Mouse (Mus musculus) lung, adult 2 months (tissue): Measurements from ENCODE around the gene Ccdc157. TPM values are rescaled to one million over a fixed set of nuclear protein-coding genes. Genes with fewer than 3 reads are reported as not detected.
"Not testable (repeated sequence)": the region's sequence is repeated elsewhere in the genome, so short reads cannot be mapped to it uniquely, and the experiment has no call there.

Source experiments
- DNase-seq: peaks from one replicate; pipeline ENCODE4 v3.0.0; 2022
- H3K4me1 ChIP-seq: fragments of 200-500 bp; 2 replicates; pipeline ENCODE4 v1.6.1; 2011; ENCODE audit warnings: low read length; ENCODE audit not compliant: control insufficient read depth, insufficient read depth
- H3K4me3 ChIP-seq: fragments of 200-500 bp; replicated peaks from 2 replicates; pipeline ENCODE3; 2011; ENCODE audit warnings: low read depth, mild to moderate bottlenecking, control low read depth, low read length; ENCODE audit errors: extremely low read depth
- CTCF ChIP-seq: fragments of 200-500 bp; IDR thresholded peaks from 2 replicates; pipeline ENCODE4 v1.5.1; 2011; ENCODE audit warnings: mild to moderate bottlenecking, low read length, control low read depth; ENCODE audit not compliant: insufficient read depth
- POLR2A ChIP-seq: fragments of 200-500 bp; IDR thresholded peaks from 2 replicates; pipeline ENCODE4 v1.6.1; 2011; ENCODE audit warnings: low read depth, mild to moderate bottlenecking, control low read depth, low read length, borderline replicate concordance; ENCODE audit errors: extremely low read depth
- WGBS: fragments of 180-500 bp; shearing (Covaris S2); methylation state at CpG from one replicate; pipeline ENCODE4 v1.1.7; 2018; 5-methylcytosine and 5-hydroxymethylcytosine counted together
- polyA plus RNA-seq: library from polyadenylated mRNA; depleted of rRNA; stranded (reverse); fragments of >200 nt; gene quantifications from 2 replicates; pipeline ENCODE4 v1.2.3, GENCODE M21; 2012

The Ccdc157 gene
- polyA plus RNA-seq, 1 experiment, result 19.8 TPM

DNA sequence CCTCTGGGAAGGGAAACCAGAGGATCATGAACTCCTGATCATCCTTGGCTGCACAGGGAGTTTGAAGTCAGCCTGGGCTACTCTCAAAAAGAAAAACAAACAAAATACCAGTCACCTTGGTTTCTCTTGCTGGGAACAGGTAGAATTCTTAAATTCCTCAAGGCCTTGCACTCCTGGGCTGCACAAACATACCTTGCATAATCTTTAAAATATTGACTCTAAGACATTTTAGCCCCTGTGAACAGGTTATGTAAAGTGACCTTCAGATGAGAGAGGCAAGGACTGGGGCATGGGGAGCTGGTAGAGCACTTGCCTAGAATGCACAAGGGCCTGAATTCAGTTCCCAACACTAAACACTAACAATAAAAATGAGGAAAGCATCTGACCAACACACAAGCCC, 18.6 kb downstream of the Ccdc157 start:
- peaks cover 8% of the 10 kb centered on the region; the same call in 1 of the 2 replicates for H3K4me1 ChIP-seq
- H3K4me3 ChIP-seq, result no peak overlapping the region
- TF ChIP-seq POLR2A, result no peak
- TF ChIP-seq CTCF, result no peak
- no peak for DNase-seq

DNA sequence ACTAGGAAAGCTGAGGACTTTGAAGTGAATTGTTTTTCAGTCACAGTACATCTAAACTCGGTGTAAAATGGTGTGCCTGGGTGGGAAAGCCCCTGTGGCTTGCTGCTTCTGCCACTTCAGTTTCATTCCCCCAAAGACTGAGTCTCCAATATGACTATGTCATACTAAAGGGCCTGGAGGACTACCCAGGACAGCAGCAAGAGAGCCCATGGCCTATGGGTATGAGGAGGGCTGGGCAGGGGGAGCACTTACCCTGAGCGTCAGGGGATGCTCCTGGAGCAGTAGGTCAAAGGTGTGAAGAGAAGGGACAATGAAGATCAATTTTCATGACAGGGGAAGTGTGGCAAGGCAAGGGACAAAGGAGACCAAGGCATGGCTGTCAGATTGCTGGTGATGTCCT, 21.1 kb downstream of the Ccdc157 start:
- WGBS, result 70% methylated on average over 2 of the region's 2 CpGs
- Histone ChIP-seq H3K4me1 (peaks cover 15% of the 10 kb centered on the region), H3K4me3 (no peak overlapping the region)
- TF ChIP-seq POLR2A (no peak), CTCF (no peak)
- DNase-seq, result no peak

DNA sequence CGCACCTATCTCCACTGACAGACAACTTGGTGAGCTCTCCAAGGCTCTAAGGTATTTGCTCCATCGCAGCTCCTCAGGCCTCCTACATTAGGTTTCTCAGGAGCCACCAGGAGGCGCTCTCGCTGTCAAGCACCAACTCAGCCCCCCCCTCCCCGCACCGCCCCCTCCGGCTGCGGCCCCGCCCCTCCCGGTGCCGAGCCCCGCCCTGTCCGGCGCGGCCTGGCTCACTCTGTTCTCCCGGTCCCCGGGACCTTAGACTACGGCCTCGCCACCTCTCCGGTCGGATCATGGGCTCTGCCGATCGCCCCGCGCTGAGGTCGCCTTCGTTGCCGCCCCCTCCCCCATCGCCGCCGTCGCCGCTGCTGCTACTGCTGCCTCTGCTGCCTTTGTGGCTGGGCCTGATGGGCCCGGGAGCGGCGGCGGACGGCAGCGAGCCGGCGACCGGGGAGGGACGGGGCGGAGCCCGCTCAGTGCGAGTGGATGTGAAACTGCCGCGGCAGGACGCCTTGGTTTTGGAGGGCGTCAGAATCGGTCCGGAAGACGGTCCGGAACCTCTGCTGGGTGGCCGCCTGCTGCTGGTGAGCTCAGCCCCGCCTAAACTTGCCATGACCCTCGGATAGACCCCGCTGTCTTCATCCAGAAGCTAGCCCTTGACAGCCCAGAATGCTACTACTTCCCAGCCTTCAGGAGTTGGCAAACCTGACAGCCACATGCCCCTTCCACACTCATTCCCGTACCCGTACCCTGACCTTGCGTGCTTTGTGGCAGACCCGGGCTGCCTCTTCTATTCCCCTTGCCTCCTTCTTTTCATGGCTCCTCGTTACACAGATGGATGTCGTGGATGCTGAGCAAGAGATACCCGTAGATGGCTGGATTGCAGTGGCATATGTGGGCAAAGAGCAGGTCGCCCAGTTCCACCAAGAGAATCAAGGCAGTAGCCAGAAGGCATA, 24.8 kb downstream of the Ccdc157 start, which contains the start of gene Rnf215:
Rnf215 (plus strand) TSS at position 217 of the 950 bp plus-strand sequence.
- DNase-seq, result peak; percentile 90
- Histone ChIP-seq H3K4me1 (peaks cover 14% of the 10 kb centered on the region), H3K4me3 (peak within 1 kb of the TSS; percentile 80)
- WGBS, result 2% methylated on average over 65 of the region's 66 CpGs
- TF ChIP-seq POLR2A (peak; percentile 84; the same call in 1 of the 2 replicates), CTCF (peak; percentile 69)

DNA sequence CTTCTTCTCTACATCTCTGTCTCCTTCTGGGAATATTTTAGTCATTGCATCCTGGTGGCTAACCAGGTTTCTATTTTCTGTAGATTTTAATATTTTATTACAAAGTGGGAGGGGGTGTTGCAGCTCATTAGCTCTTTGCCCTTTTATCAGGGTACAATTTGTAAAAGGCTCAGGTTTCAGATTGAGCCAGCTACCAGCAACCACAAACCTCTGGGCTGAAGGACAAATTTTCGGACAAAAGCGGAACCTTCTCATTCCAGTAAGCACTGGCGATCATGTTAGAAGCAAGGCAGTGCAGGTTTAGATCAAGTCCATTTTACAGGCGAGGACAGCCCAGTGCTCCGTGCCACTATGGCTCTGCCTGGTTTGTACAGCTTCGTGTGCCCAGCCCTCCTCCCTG, 25.7 kb downstream of the Ccdc157 start:
- WGBS, result 52% methylated on average over 6 of the region's 6 CpGs
- H3K4me3 ChIP-seq, result no peak overlapping the region

DNA sequence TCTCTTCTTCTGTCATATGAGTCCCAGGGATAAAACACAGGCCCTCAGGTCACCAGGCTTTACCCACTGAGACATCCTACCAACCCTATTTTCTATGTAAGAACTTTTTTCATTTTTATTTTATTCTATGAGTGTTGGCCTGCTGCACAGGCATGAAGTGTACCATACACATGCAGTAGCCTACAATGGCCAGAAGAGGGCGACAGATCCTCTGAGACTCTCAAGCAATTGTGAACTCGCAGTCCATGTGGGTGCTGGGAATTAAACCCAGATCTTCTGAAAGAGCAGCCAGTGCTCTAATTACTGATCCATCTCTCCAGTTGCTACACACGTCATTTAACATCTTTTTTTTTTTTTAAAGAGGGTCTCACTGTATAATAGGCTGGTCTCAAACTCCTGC, 26.6 kb downstream of the Ccdc157 start:
- Histone ChIP-seq H3K4me3 (no peak overlapping the region), H3K4me1 (peaks cover 14% of the 10 kb centered on the region)
- no peak for DNase-seq
- TF ChIP-seq POLR2A, result no peak
- TF ChIP-seq CTCF, result peak; percentile 56
- WGBS, result 67% methylated on average over 3 of the region's 3 CpGs

More for the DNA sequence above, 25.7 kb downstream of the Ccdc157 start:
- no peak for DNase-seq
- peaks cover 14% of the 10 kb centered on the region for H3K4me1 ChIP-seq
- TF ChIP-seq CTCF (no peak), POLR2A (no peak)

DNA sequence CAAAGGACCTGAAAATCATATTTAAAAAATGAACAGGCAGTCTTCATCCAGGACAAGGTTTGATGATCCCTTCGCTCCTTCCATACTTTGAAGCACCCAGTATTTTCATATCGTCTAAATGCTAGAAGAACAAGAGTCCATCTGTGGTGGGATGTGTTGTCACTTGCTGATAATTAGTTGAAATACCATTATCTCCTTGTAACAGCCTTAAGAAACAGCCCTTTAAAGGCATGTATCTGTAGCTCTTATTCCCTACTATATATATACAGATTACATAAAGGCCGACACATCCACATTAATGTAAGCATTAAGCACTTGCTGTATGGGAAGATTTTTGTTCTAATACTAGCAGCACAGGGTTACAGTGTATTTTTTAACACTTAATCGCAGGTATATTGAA, 31.6 kb downstream of the Ccdc157 start:
- H3K4me3 ChIP-seq, H3K4me1 ChIP-seq, DNase-seq: not testable (repeated sequence)
- 93% methylated on average over 4 of the region's 4 CpGs for WGBS

DNA sequence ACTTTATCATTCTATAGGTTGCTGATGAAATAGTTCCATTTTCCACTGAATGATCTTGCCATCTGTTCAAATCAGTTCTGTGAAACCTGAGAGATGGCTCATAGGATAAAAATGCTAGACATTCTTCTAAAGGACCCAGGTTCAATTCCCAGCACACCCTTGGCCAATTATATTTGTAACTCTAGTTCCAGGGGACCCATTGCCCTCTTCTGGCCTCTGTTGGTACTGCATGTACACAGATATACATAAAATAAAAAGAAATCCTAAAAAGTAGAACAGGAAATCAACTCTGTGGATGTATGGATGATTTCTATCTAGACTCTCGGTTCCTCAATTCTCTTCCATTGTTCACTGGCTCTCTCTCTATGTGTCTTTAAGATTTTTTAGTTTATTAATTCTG, 33.0 kb downstream of the Ccdc157 start:
- peaks cover 5% of the 10 kb centered on the region; the same call in 1 of the 2 replicates for H3K4me1 ChIP-seq
- no peak for DNase-seq
- H3K4me3 ChIP-seq, result no peak overlapping the region
- 77% methylated on average over 1 of the region's 1 CpGs for WGBS
- no peak for TF ChIP-seq POLR2A
- TF ChIP-seq CTCF, result no peak

DNA sequence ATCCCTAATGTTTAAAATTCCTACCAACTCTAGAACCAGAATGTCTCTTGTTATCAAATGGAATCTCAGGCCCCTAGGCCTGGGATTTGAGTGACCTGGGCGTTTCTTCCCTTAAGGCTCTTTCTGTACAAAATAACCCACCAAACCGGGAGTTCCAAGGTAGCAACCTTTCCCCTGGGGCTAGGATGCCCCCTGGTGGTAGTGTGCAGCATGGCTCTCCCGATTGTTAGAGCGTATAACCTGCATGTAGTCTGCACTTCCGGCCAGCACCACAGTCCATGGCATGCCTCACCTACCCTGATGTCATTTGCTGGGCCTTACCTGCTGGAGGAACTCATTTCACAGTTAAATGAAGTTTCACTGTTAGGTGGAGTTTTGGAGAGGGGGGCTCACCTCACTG, 36.2 kb downstream of the Ccdc157 start:
- TF ChIP-seq CTCF (peak; percentile 83), POLR2A (no peak)
- H3K4me3 ChIP-seq, result no peak overlapping the region
- 61% methylated on average over 5 of the region's 5 CpGs for WGBS
- peaks cover 5% of the 10 kb centered on the region; the same call in 1 of the 2 replicates for H3K4me1 ChIP-seq
- peak; percentile 56 for DNase-seq

DNA sequence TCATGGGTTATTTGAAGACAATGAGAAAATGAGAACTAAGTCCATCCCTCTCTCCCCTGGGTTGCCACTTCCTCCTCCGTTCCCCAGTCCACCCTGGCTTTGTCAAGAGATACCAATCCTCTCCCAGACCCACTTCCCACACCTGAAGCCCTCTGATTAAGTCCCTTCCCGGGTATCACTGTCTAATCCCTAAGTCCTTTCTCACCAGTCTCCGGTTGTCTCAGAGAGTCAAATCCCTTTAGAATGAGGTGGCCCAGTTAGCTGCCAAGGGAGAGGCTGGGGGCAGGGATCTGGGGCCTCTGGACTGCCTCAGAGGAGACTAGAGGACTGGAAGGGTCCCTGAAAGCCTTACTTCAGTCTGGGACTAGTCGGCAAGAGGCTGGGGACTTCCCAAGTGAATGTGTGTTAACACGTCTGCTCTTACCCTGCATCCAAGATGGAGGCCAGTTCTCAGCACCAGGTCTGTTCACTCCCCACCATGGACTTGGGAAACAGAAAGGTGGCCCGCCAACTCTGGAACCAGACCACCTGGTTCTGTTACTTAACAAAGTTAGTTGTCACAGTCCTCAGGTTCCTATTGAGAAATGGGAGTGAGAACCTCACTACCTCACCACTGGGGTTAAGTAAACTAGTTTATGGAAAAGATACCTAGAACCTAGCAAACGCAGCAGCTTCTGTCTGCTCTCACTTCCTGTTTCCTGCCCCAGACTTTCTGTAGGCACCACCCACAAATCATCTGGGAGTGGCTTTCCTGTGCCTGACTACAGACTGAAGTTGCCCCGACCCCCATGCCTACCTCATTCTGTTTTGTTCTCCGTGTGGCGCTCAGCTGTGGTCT, 37.1 kb downstream of the Ccdc157 start, which contains the start of gene Sec14l2:
Sec14l2 (minus strand) TSS at position 674 of the 838 bp plus-strand sequence.
- DNase-seq, result peak; percentile 35
- no peak for TF ChIP-seq CTCF
- TF ChIP-seq POLR2A, result no peak

DNA sequence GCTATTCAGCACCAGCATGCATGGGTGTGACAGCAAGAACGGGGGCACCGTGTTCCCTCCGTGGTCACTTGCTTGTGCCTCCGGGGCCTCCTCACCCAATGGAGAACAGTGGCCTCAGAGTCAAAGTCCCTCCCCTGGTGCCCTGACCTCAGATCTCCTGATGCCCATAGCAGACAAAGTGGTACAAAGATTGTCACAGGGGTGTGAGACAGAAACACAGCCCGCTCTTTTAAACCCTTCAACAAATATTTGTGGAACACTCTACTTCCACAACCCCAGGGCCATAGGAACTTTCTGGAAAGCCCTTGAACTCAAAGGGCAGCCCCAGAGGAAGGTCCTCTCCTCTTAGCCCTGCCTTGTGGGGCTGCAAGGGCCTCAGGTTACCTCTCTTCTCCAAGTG, 37.9 kb downstream of the Ccdc157 start:
- Histone ChIP-seq H3K4me3 (no peak overlapping the region), H3K4me1 (peaks cover 5% of the 10 kb centered on the region; the same call in 1 of the 2 replicates)
- TF ChIP-seq CTCF (no peak), POLR2A (no peak)
- 68% methylated on average over 5 of the region's 5 CpGs for whole genome bisulfite sequencing
- DNase-seq, result no peak

More for the DNA sequence above, 37.1 kb downstream of the Ccdc157 start, which contains the start of gene Sec14l2:
- H3K4me1 ChIP-seq, result peaks cover 5% of the 10 kb centered on the region; the same call in 1 of the 2 replicates
- WGBS, result 58% methylated on average over 10 of the region's 10 CpGs
- no peak within 1 kb of the TSS for H3K4me3 ChIP-seq
